Mouse (Mus musculus) adrenal gland, adult 2 months (tissue): ENCODE measurements at regions not wholly inside any gene's neighbourhood (a gene's known extent, or its start where the extent isn't known, plus 50 kb on each side); places are given as distances from the start of the nearest gene placed in this dataset.

ENCODE experiments used
- DNase-seq: peaks from one replicate; pipeline ENCODE4 v3.0.0; 2021

- DNase-seq: no peak
These were observed 101.5 kb upstream of the Cypt1 start for GRCm38 (mm10) chrX:16421159-16421558.

- DNase-seq: no peak
These were observed 101.0 kb upstream of the Cypt1 start for GRCm38 (mm10) chrX:16421663-16422062.

- no peak for DNase-seq
These were observed 84.6 kb upstream of the Cypt1 start for GRCm38 (mm10) chrX:16438088-16438487.

- peak; percentile 33 for DNase-seq
These were observed 72.1 kb upstream of the Cypt1 start for GRCm38 (mm10) chrX:16450496-16451078.
